Mouse (Mus musculus): ENCODE data around the gene Gm42742.

- TF ChIP-seq POLR2A (IDR thresholded peaks at IDR 0.05; ENCODE audit: borderline replicate concordance, control insufficient read depth, low read depth, low read length), result no peak
- no peak for TF ChIP-seq CTCF (IDR thresholded peaks at IDR 0.05; ENCODE audit: control insufficient read depth, insufficient read depth, low read length)
Observed at GRCm38 (mm10) chr7:127026161-127026600, 5.3 kb upstream of the Gm42742 start.
